Mouse (Mus musculus): ENCODE measurements around the gene Themis2. TPM values are rescaled to one million over a fixed set of nuclear protein-coding genes. Genes with fewer than 3 reads are reported as not detected.

Themis2 gene
- polyA plus RNA-seq, 1 experiment from 2014 or later = 2.7 TPM

- ATAC-seq (replicated peaks; ENCODE audit: low FRiP score) (no peak), DNase-seq (ENCODE audit: low spot score) (no peak)
- Histone ChIP-seq H3K27me3 (replicated peaks; ENCODE audit: control insufficient read depth, insufficient read depth, low read length) (no peaks in the 10 kb centered on the region), H3K9ac (ENCODE audit: low read depth, low read length) (no peak overlapping the region), H3K9me3 (ENCODE audit: control insufficient read depth, low read length) (no peaks in the 10 kb centered on the region), H3K4me2 (no peak overlapping the region), H3K27ac (ENCODE audit: low read depth, low read length) (no peak overlapping the region), H3K4me1 (replicated peaks; ENCODE audit: control insufficient read depth, insufficient read depth, low read length) (peaks cover 13% of the 10 kb centered on the region), H3K36me3 (ENCODE audit: control insufficient read depth, insufficient read depth, low read length) (no peaks in the 10 kb centered on the region), H3K4me3 (ENCODE audit: low read depth, low read length) (no peak overlapping the region)
- WGBS = 55% methylated on average over 3 of the region's 3 CpGs
Measured at GRCm38 (mm10) chr4:132735894-132736293, 60.3 kb downstream of the Themis2 start.

- H3K4me3 ChIP-seq (ENCODE audit: low read depth, low read length) = no peak overlapping the region
- no peak overlapping the region for H3K27ac ChIP-seq (ENCODE audit: low read depth, low read length)
- ATAC-seq (replicated peaks; ENCODE audit: low FRiP score) (no peak), DNase-seq (ENCODE audit: low spot score) (no peak)
- peaks cover 13% of the 10 kb centered on the region for H3K4me1 ChIP-seq (replicated peaks; ENCODE audit: control insufficient read depth, insufficient read depth, low read length)
- WGBS = 81% methylated on average over 2 of the region's 2 CpGs
- no peak overlapping the region for H3K4me2 ChIP-seq
- no peak overlapping the region for H3K9ac ChIP-seq (ENCODE audit: low read depth, low read length)
- no peaks in the 10 kb centered on the region for H3K27me3 ChIP-seq (replicated peaks; ENCODE audit: control insufficient read depth, insufficient read depth, low read length)
- no peaks in the 10 kb centered on the region for H3K9me3 ChIP-seq (ENCODE audit: control insufficient read depth, low read length)
- no peaks in the 10 kb centered on the region for H3K36me3 ChIP-seq (ENCODE audit: control insufficient read depth, insufficient read depth, low read length)
Measured at GRCm38 (mm10) chr4:132735389-132735788, 60.8 kb downstream of the Themis2 start.

GRCm38 (mm10) chr4:132734766-132735165 is 61.4 kb downstream of the Themis2 start:
- Histone ChIP-seq H3K9ac (ENCODE audit: low read depth, low read length) (no peak overlapping the region), H3K4me3 (ENCODE audit: low read depth, low read length) (no peak overlapping the region), H3K27ac (ENCODE audit: low read depth, low read length) (no peak overlapping the region), H3K4me2 (no peak overlapping the region), H3K9me3 (ENCODE audit: control insufficient read depth, low read length) (no peaks in the 10 kb centered on the region), H3K36me3 (ENCODE audit: control insufficient read depth, insufficient read depth, low read length) (no peaks in the 10 kb centered on the region), H3K4me1 (replicated peaks; ENCODE audit: control insufficient read depth, insufficient read depth, low read length) (peaks cover 13% of the 10 kb centered on the region), H3K27me3 (replicated peaks; ENCODE audit: control insufficient read depth, insufficient read depth, low read length) (no peaks in the 10 kb centered on the region)
- DNase-seq (ENCODE audit: low spot score) = no peak
- WGBS = 94% methylated on average over 2 of the region's 2 CpGs
- ATAC-seq (replicated peaks; ENCODE audit: low FRiP score) = no peak

GRCm38 (mm10) chr4:132733071-132733770 is 63.0 kb downstream of the Themis2 start:
- no peak for ATAC-seq (replicated peaks; ENCODE audit: low FRiP score)
- H3K4me2 ChIP-seq = no peak overlapping the region

GRCm38 (mm10) chr4:132732148-132732684 is 64.0 kb downstream of the Themis2 start, which contains the start of gene Xkr8:
Gene Xkr8, minus strand, starts transcription at chr4:132732546.
- H3K9ac ChIP-seq (ENCODE audit: low read depth, low read length) = peak within 1 kb of the TSS; percentile 72
- WGBS = 2% methylated on average over 34 of the region's 34 CpGs
- peak within 1 kb of the TSS; percentile 25; the same call in 1 of the 2 replicates for H3K27ac ChIP-seq (ENCODE audit: low read depth, low read length)
- H3K4me3 ChIP-seq (ENCODE audit: low read depth, low read length) = peak within 1 kb of the TSS; percentile 73
- H3K9me3 ChIP-seq (ENCODE audit: control insufficient read depth, low read length) = no peaks in the 10 kb centered on the region
- DNase-seq (ENCODE audit: low spot score) (peak; percentile 92), ATAC-seq (replicated peaks; ENCODE audit: low FRiP score) (peak; percentile 93)
- no peaks in the 10 kb centered on the region for H3K27me3 ChIP-seq (replicated peaks; ENCODE audit: control insufficient read depth, insufficient read depth, low read length)
- H3K4me2 ChIP-seq = peak within 1 kb of the TSS; percentile 100
- H3K4me1 ChIP-seq (replicated peaks; ENCODE audit: control insufficient read depth, insufficient read depth, low read length) = peaks cover 13% of the 10 kb centered on the region
- H3K36me3 ChIP-seq (ENCODE audit: control insufficient read depth, insufficient read depth, low read length) = peaks cover 1% of the 10 kb centered on the region; the same call in 1 of the 2 replicates

More at GRCm38 (mm10) chr4:132733071-132733770, 63.0 kb downstream of the Themis2 start:
- Histone ChIP-seq H3K4me3 (ENCODE audit: low read depth, low read length) (no peak overlapping the region), H3K36me3 (ENCODE audit: control insufficient read depth, insufficient read depth, low read length) (no peaks in the 10 kb centered on the region), H3K27ac (ENCODE audit: low read depth, low read length) (no peak overlapping the region; the same call in 1 of the 2 replicates), H3K27me3 (replicated peaks; ENCODE audit: control insufficient read depth, insufficient read depth, low read length) (no peaks in the 10 kb centered on the region), H3K9me3 (ENCODE audit: control insufficient read depth, low read length) (no peaks in the 10 kb centered on the region), H3K9ac (ENCODE audit: low read depth, low read length) (no peak overlapping the region; the same call in 1 of the 2 replicates), H3K4me1 (replicated peaks; ENCODE audit: control insufficient read depth, insufficient read depth, low read length) (peaks cover 13% of the 10 kb centered on the region)
- 89% methylated on average over 25 of the region's 25 CpGs for WGBS
- no peak for DNase-seq (ENCODE audit: low spot score)

Other genes with a start within 250 kb of the Themis2 start
- 0.73 and 0.85 TPM in 2 replicates for gene Ptafr, start 232.3 kb downstream of the Themis2 start, polyA plus RNA-seq (2014; fragmentation: Nextera tagmentation; extraction: Ambion mirVana)
- gene Eya3, start 157.4 kb downstream of the Themis2 start, polyA plus RNA-seq (2014; fragmentation: Nextera tagmentation; extraction: Ambion mirVana) = 28.3 and 29.7 TPM in 2 replicates
- 5.1 and 7.7 TPM in 2 replicates for gene Xkr8, start 63.8 kb downstream of the Themis2 start, polyA plus RNA-seq (2014; fragmentation: Nextera tagmentation; extraction: Ambion mirVana)
- gene Smpdl3b, start 39.1 kb downstream of the Themis2 start, polyA plus RNA-seq (2014; fragmentation: Nextera tagmentation; extraction: Ambion mirVana) = 2.9 and 3.2 TPM in 2 replicates
- gene Rpa2, start 28.1 kb downstream of the Themis2 start, polyA plus RNA-seq (2014; fragmentation: Nextera tagmentation; extraction: Ambion mirVana) = 156 and 165 TPM in 2 replicates
- 44.0 and 50.5 TPM in 2 replicates for gene Ppp1r8, start 46.8 kb upstream of the Themis2 start, polyA plus RNA-seq (2014; fragmentation: Nextera tagmentation; extraction: Ambion mirVana)
- 33.1 and 34.9 TPM in 2 replicates for gene Stx12, start 88.1 kb upstream of the Themis2 start, polyA plus RNA-seq (2014; fragmentation: Nextera tagmentation; extraction: Ambion mirVana)
- 27.8 and 32.2 TPM in 2 replicates for gene Fam76a, start 126.2 kb upstream of the Themis2 start, polyA plus RNA-seq (2014; fragmentation: Nextera tagmentation; extraction: Ambion mirVana)
- gene Fgr, start 177.7 kb upstream of the Themis2 start, polyA plus RNA-seq (2014; fragmentation: Nextera tagmentation; extraction: Ambion mirVana) = 0.23 and 0.73 TPM in 2 replicates
- 5.1 and 6.1 TPM in 2 replicates for gene Ahdc1, start 214.9 kb upstream of the Themis2 start, polyA plus RNA-seq (2014; fragmentation: Nextera tagmentation; extraction: Ambion mirVana)